Mouse (Mus musculus) embryonic fibroblast, embryonic 13.5 days (primary cell): ENCODE results near the gene Wnt2b.

Experiments used
- CTCF ChIP-seq: IDR thresholded peaks from 2 replicates; pipeline ENCODE4 v1.5.1; 2011; ENCODE audit warnings: mild to moderate bottlenecking, control low read depth, low read length, moderate library complexity, borderline replicate concordance; ENCODE audit not compliant: insufficient read depth
- POLR2A ChIP-seq: IDR thresholded peaks from 2 replicates; pipeline ENCODE4 v1.6.1; 2011; ENCODE audit warnings: low read depth, mild to moderate bottlenecking, control low read depth, low read length, moderate library complexity

DNA sequence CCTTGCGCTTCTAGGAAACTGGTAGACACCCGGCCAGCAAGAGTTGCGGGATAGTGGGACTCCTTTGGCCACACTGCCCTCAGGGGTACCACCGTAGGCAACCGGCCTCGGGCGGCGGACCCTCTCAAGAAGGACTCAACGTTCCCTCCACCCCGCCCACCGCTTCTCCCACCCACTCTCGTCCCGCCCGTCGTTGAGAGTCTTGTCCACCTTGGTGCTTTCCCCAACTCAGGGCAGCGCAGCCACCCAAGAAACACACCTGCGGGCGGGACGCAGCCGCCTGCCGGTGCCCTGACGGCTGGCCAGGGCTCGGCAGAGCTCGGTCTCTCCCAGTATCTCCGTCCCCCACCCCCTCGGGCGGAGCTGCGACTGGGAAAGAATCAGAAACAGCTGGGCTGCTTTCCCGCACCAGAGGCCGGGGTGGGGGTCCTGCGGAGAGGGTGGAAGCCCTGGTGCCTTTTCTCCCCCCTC is 455 bp upstream of the Wnt2b start:
- TF ChIP-seq CTCF (no peak), POLR2A (no peak)
